Mouse (Mus musculus) heart, embryonic 11.5 days (tissue): ENCODE measurements around the gene Tex26. TPM values are rescaled to one million over a fixed set of nuclear protein-coding genes. Genes with fewer than 3 reads are reported as not detected.

Source experiments
- ATAC-seq: fragments of 200-750 bp; cut with Nextera tagmentation; replicated peaks from 2 replicates; pipeline ENCODE4 v1.8.0; 2017; ENCODE audit warnings: moderate library complexity; ENCODE audit not compliant: insufficient number of reproducible peaks, low FRiP score, low TSS enrichment
- H3K27ac ChIP-seq: fragments of 300-500 bp; sonication (generic); 2 replicates; pipeline ENCODE4 v1.5.1; 2014; ENCODE audit warnings: mild to moderate bottlenecking, low read depth, low read length
- H3K27me3 ChIP-seq: fragments of 300-500 bp; sonication (generic); 2 replicates; pipeline ENCODE4 v1.6.1; 2014; ENCODE audit warnings: mild to moderate bottlenecking, low read length, mixed read lengths; ENCODE audit not compliant: control insufficient read depth, insufficient read depth
- H3K36me3 ChIP-seq: fragments of 300-500 bp; sonication (generic); 2 replicates; pipeline ENCODE4 v1.6.1; 2014; ENCODE audit warnings: mild to moderate bottlenecking, low read length, moderate library complexity, mixed read lengths; ENCODE audit not compliant: control insufficient read depth, insufficient read depth
- H3K4me1 ChIP-seq: fragments of 300-500 bp; sonication (generic); 2 replicates; pipeline ENCODE4 v1.6.1; 2014; ENCODE audit warnings: low read length; ENCODE audit not compliant: control insufficient read depth, insufficient read depth
- H3K4me2 ChIP-seq: fragments of 300-500 bp; sonication (generic); 2 replicates; pipeline ENCODE4 v1.6.1; 2014; ENCODE audit warnings: mild to moderate bottlenecking, moderate library complexity
- H3K4me3 ChIP-seq: fragments of 300-500 bp; sonication (generic); 2 replicates; pipeline ENCODE4 v1.5.1; 2014; ENCODE audit warnings: low read depth, low read length
- H3K9ac ChIP-seq: fragments of 300-500 bp; sonication (generic); 2 replicates; pipeline ENCODE4 v1.6.1; 2014; ENCODE audit warnings: mild to moderate bottlenecking, low read depth, low read length, moderate library complexity
- H3K9me3 ChIP-seq: fragments of 300-500 bp; sonication (generic); replicated peaks from 2 replicates; pipeline ENCODE4 v1.6.1; 2016; ENCODE audit warnings: low read length; ENCODE audit not compliant: control insufficient read depth
- WGBS: fragments of 180-500 bp; shearing (Covaris S2); extraction: QIAGEN DNeasy Blood & Tissue Kit; methylation state at CpG from one replicate; pipeline ENCODE4 v1.1.7; 2014; ENCODE audit not compliant: insufficient replicate concordance; 5-methylcytosine and 5-hydroxymethylcytosine counted together
- polyA plus RNA-seq: library from polyadenylated mRNA; unstranded; fragments of >200 nt; fragmentation: Nextera tagmentation; extraction: Ambion mirVana; gene quantifications from 2 replicates; pipeline ENCODE4 v1.2.1, GENCODE M21; 2014

The Tex26 gene
- polyA plus RNA-seq, 1 experiment from 2014 or later: 0.57 TPM

DNA sequence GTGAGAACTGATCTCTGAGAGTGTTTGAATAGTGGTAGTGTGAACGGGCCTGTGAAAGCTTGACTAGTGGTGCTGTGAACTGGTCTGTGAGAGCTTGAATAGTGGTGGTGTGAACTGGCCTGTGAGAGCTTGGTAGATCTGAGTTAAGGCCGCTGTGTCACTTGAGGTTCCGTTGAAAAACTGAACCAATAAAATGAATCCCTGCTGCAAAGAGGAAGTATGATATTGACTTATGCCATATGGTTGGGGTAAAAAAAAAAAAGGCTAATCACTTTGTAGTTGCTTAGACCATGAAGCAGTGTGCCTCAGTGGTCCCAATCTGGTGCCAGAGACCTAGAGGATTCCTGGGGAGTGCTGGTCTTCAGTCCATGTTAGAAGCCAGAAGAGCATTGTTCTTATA is 30.0 kb upstream of the Tex26 start:
- Histone ChIP-seq H3K27ac (no peak overlapping the region), H3K9ac (no peak overlapping the region), H3K36me3 (no peaks in the 10 kb centered on the region), H3K4me1 (0 out of 2 replicates have a peak, but pooled peaks cover 2% of the 10 kb centered on the region), H3K27me3 (peaks cover 14% of the 10 kb centered on the region), H3K9me3 (no peaks in the 10 kb centered on the region), H3K4me3 (no peak overlapping the region), H3K4me2 (no peak overlapping the region)
- WGBS: 82% methylated on average over 3 of the region's 3 CpGs
- no peak for ATAC-seq

DNA sequence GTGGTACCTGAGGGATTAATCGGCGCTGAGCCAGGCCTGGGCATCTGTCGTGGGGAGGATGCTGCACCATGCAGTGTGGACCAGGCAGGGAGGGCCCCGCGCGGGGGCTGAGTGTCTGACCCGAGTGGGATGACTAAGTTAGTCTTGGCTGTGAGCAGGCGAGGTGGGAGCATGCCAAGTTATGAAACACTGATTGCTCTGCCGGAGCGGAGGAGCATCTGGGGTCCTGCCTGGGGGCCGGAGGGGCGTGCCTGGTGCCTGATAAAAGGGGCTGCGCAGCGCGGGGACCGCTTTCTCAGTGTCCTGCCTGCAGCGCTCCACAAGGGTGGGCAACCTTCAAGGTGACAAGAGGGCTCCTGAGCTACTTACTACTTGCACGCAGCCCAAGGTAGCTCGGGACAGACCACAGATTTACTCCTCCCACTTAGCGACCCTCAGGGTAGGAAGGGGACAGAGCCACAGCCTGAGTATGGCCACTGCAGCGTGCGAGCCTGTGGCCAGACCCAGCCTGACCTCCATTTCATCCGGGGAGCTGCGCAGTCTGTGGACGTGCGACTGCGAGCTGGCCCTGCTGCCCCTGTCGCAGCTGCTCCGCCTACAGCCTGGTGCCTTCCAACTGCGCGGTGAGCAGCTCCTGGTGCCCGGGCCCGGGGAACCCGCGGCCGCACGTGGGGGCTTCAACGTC is 27.8 kb upstream of the Tex26 start, which contains the start of gene Medag:
Gene Medag (plus strand): TSS at position 241 of the 685 bp plus-strand sequence.
- ATAC-seq: peak; percentile 55; the same call in 1 of the 2 replicates
- H3K27ac ChIP-seq: no peak within 1 kb of the TSS

DNA sequence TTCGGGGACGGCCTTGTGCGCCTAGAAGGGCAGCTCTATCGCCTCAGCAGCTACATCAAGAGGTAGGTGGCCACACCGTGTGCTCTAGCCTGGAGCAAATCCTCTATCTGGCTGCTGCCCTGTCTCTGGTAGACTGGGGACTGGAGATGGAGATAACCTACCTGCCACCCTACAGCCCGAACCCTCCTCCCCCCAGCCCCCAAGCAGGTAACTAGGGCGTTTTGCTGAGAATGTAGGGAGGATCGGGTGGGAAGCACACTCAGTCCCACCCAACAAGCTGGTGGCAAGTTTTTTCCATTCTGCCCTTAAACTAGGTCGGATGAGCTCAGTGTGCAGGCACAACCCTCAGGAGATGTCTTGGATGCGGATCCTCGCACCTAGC is 27.3 kb upstream of the Tex26 start:
- Histone ChIP-seq H3K9me3 (no peaks in the 10 kb centered on the region), H3K27ac (no peak overlapping the region), H3K27me3 (peaks cover 14% of the 10 kb centered on the region), H3K4me2 (peak overlapping the region; percentile 84), H3K9ac (peak overlapping the region; percentile 69), H3K4me3 (peak overlapping the region; percentile 40), H3K4me1 (0 out of 2 replicates have a peak, but pooled peaks cover 6% of the 10 kb centered on the region), H3K36me3 (no peaks in the 10 kb centered on the region)
- ATAC-seq: no peak
- WGBS: 30% methylated on average over 11 of the region's 11 CpGs

More for the DNA sequence above, 27.8 kb upstream of the Tex26 start, which contains the start of gene Medag:
- H3K36me3 ChIP-seq: no peaks in the 10 kb centered on the region
- H3K4me1 ChIP-seq: 0 out of 2 replicates have a peak, but pooled peaks cover 2% of the 10 kb centered on the region
- H3K4me3 ChIP-seq: peak within 1 kb of the TSS; percentile 40
- peak within 1 kb of the TSS; percentile 69 for H3K9ac ChIP-seq
- 4% methylated on average over 38 of the region's 38 CpGs for WGBS
- H3K9me3 ChIP-seq: no peaks in the 10 kb centered on the region
- peak within 1 kb of the TSS; percentile 84 for H3K4me2 ChIP-seq
- H3K27me3 ChIP-seq: peaks cover 14% of the 10 kb centered on the region

DNA sequence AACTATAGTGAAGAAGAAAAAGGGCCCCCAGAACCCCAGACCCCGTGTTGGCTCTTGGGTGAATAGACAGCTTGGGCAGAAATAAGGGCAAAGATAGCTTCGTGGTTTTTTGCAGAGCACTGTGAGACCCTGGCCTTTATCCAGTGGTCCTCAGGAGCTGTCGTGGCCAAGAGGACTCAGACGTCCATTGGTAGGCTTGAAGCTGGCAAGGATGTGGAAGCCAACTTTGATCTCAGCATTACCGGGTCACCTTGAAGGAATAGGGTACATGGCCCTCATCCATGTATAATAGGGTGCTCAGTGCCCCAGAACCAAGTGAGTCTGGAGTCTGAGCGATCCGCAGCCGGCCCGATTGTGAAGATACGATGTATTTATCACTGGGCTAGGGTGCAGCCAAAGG is 26.8 kb upstream of the Tex26 start:
- Histone ChIP-seq H3K9ac (no peak overlapping the region), H3K9me3 (no peaks in the 10 kb centered on the region), H3K4me2 (no peak overlapping the region), H3K27me3 (peaks cover 14% of the 10 kb centered on the region), H3K36me3 (no peaks in the 10 kb centered on the region), H3K4me1 (0 out of 2 replicates have a peak, but pooled peaks cover 6% of the 10 kb centered on the region), H3K4me3 (no peak overlapping the region), H3K27ac (no peak overlapping the region)
- WGBS: 84% methylated on average over 10 of the region's 10 CpGs
- no peak for ATAC-seq

- Histone ChIP-seq H3K9ac (no peak overlapping the region), H3K4me1 (0 out of 2 replicates have a peak, but pooled peaks cover 6% of the 10 kb centered on the region), H3K9me3 (no peaks in the 10 kb centered on the region), H3K4me3 (no peak overlapping the region), H3K27me3 (peaks cover 14% of the 10 kb centered on the region), H3K27ac (no peak overlapping the region), H3K4me2 (no peak overlapping the region), H3K36me3 (no peaks in the 10 kb centered on the region)
- WGBS: 75% methylated on average over 9 of the region's 9 CpGs
- no peak for ATAC-seq
Observed at GRCm38 (mm10) chr5:149414369-149415167, 24.9 kb upstream of the Tex26 start.

DNA sequence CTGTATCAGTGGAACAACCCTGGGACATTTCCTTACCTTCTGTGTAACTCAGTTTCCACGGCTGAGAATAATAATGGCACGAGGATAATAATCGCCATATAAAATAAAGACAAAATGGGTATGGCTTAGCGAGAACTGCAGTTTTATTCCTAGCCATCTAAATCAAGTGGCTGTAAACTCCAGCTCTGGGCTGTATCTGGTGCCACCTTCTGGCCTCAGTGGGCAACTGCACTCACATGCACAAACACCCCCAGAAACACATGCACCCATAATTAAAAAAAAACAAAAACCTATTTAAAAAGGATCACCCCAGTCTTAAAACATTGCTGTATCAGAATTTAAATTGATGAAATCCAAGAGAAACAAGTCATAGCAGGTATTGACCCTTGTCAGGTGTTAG is 22.1 kb upstream of the Tex26 start:
- WGBS: 85% methylated on average over 4 of the region's 4 CpGs

DNA sequence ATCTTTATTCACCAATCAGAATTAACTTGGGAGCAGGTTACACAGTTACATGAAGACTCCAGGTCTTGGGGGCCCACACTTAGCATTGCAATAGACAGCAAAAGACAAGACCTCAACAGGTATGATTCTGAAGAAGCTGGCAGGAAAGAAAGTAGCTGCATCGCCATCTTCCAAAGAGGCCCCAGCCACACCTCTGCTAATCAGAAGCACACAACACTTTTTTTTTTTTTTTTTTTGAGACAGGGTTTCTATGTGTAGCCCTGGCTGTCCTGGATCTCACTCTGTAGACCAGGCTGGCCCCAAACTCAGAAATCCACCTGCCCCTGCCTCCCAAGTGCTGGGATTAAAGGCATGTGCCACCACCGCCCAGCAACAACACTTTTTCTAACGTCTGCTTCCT is 12.9 kb upstream of the Tex26 start:
- H3K9me3 ChIP-seq: no peaks in the 10 kb centered on the region
- H3K4me2 ChIP-seq: no peak overlapping the region
- H3K36me3 ChIP-seq: no peaks in the 10 kb centered on the region
- peaks cover 11% of the 10 kb centered on the region for H3K4me1 ChIP-seq
- WGBS: 82% methylated on average over 3 of the region's 3 CpGs
- H3K4me3 ChIP-seq: no peak overlapping the region
- H3K27me3 ChIP-seq: no peaks in the 10 kb centered on the region
- no peak for ATAC-seq
- H3K9ac ChIP-seq: no peak overlapping the region
- no peak overlapping the region for H3K27ac ChIP-seq

More for the DNA sequence above, 22.1 kb upstream of the Tex26 start:
- ATAC-seq: no peak
- H3K9ac ChIP-seq: no peak overlapping the region
- H3K4me2 ChIP-seq: no peak overlapping the region
- no peaks in the 10 kb centered on the region for H3K9me3 ChIP-seq
- 0 out of 2 replicates have a peak, but pooled peaks cover 3% of the 10 kb centered on the region for H3K4me1 ChIP-seq
- no peak overlapping the region for H3K27ac ChIP-seq
- peaks cover 7% of the 10 kb centered on the region for H3K27me3 ChIP-seq
- H3K4me3 ChIP-seq: no peak overlapping the region
- no peaks in the 10 kb centered on the region for H3K36me3 ChIP-seq

DNA sequence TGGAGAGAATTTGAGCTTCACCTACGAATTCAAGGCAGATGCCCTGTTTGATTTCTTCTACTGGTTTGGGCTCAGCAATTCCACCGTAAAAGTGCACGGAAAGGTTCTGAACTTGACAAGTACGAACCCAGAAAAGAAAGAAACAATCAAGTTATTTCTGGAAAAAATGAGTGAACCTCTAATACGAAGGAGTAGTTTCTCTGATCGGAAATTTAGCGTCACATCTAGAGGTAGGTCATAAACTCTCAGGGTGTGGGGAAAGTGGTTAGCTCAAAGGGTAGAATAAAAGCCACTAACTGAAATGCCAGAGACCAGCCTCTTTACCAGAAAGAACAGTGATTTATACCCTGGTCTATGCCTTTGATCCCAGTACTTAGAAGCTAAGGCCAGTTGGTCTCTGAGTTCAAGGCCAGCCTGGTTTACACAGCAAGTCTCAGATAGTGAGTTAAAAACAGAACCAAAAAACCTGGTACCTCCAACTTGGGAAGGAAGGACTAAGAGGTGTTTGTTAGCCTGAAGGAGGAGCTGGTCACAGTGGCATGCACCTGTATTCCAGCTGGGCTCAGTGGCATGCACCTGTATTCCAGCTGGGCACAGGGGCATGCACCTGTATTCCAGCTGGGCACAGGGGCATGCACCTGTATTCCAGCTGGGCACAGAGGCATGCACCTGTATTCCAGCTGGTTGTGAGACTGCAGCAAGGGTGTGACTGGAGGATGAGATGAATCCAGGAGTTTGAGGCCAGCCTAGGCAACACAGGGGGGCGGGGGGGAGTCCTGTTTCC is 12.0 kb upstream of the Tex26 start:
- H3K9ac ChIP-seq: no peak overlapping the region
- H3K36me3 ChIP-seq: no peaks in the 10 kb centered on the region
- no peak for ATAC-seq
- no peaks in the 10 kb centered on the region for H3K9me3 ChIP-seq
- no peaks in the 10 kb centered on the region for H3K27me3 ChIP-seq
- no peak overlapping the region for H3K4me3 ChIP-seq
- H3K4me2 ChIP-seq: no peak overlapping the region
- peaks cover 11% of the 10 kb centered on the region for H3K4me1 ChIP-seq
- 85% methylated on average over 8 of the region's 8 CpGs for WGBS
- H3K27ac ChIP-seq: no peak overlapping the region
